Mouse (Mus musculus) embryonic fibroblast, embryonic 13.5 days (primary cell): ENCODE results near the gene Pnpla3. TPM values are rescaled to one million over a fixed set of nuclear protein-coding genes. Genes with fewer than 3 reads are reported as not detected.

Experiments used
- H3K27ac ChIP-seq: 2 replicates; pipeline ENCODE4 v1.5.1; 2012; ENCODE audit warnings: low read length, control low read depth, inconsistent platforms; ENCODE audit not compliant: insufficient read depth
- H3K4me1 ChIP-seq: 2 replicates; pipeline ENCODE4 v1.6.1; 2011; ENCODE audit warnings: low read length; ENCODE audit not compliant: control insufficient read depth, insufficient read depth
- H3K4me3 ChIP-seq: 2 replicates; pipeline ENCODE4 v1.5.1; 2011; ENCODE audit warnings: mild to moderate bottlenecking, control low read depth, low read length; ENCODE audit not compliant: insufficient read depth
- CTCF ChIP-seq: IDR thresholded peaks from 2 replicates; pipeline ENCODE4 v1.5.1; 2011; ENCODE audit warnings: mild to moderate bottlenecking, control low read depth, low read length, moderate library complexity, borderline replicate concordance; ENCODE audit not compliant: insufficient read depth
- POLR2A ChIP-seq: IDR thresholded peaks from 2 replicates; pipeline ENCODE4 v1.6.1; 2011; ENCODE audit warnings: low read depth, mild to moderate bottlenecking, control low read depth, low read length, moderate library complexity
- polyA plus RNA-seq: library from polyadenylated mRNA; stranded (reverse); fragments of >200 nt; gene quantifications from 2 replicates; pipeline ENCODE4 v1.2.4, GENCODE M21; 2011; ENCODE audit warnings: low read depth; ENCODE audit not compliant: missing spikeins, insufficient read length

Pnpla3 gene
- polyA plus RNA-seq: not detected in 2 replicates

- Histone ChIP-seq H3K4me3 (peak within 1 kb of the TSS; percentile 37), H3K4me1 (no peaks in the 10 kb centered on the region), H3K27ac (no peak within 1 kb of the TSS)
- 0 out of 2 replicates have a peak, but pooled peaks have one; percentile 7 for TF ChIP-seq CTCF
- TF ChIP-seq POLR2A: peak; percentile 55
These were observed at the start of gene Pnpla3 for GRCm38 (mm10) chr15:84167600-84167999. Pnpla3 (plus strand) TSS chr15:84167837.

GRCm38 (mm10) chr15:84120612-84121011 is 47.0 kb upstream of the Pnpla3 start:
- Histone ChIP-seq H3K4me3 (no peak overlapping the region), H3K27ac (no peak overlapping the region), H3K4me1 (no peaks in the 10 kb centered on the region)
- TF ChIP-seq POLR2A: no peak
- peak; percentile 27; the same call in 1 of the 2 replicates for TF ChIP-seq CTCF

GRCm38 (mm10) chr15:84121036-84121435 is 46.6 kb upstream of the Pnpla3 start:
- TF ChIP-seq CTCF (no peak), POLR2A (no peak)
- no peak overlapping the region for H3K4me3 ChIP-seq
- H3K4me1 ChIP-seq: no peaks in the 10 kb centered on the region
- H3K27ac ChIP-seq: no peak overlapping the region

- Histone ChIP-seq H3K4me1 (no peaks in the 10 kb centered on the region), H3K27ac (no peak within 1 kb of the TSS), H3K4me3 (no peak within 1 kb of the TSS)
- TF ChIP-seq CTCF: no peak
- no peak for TF ChIP-seq POLR2A
These were observed 44.6 kb upstream of the Pnpla3 start, which contains the start of gene Pnpla5 for GRCm38 (mm10) chr15:84123075-84123474. Pnpla5 (minus strand) TSS chr15:84123175.

- Histone ChIP-seq H3K4me1 (no peaks in the 10 kb centered on the region), H3K4me3 (no peak overlapping the region), H3K27ac (no peak overlapping the region)
- no peak for TF ChIP-seq POLR2A
- no peak for TF ChIP-seq CTCF
These were observed 43.6 kb upstream of the Pnpla3 start for GRCm38 (mm10) chr15:84124086-84124485.

GRCm38 (mm10) chr15:84126447-84126846 is 41.2 kb upstream of the Pnpla3 start:
- H3K27ac ChIP-seq: no peak overlapping the region
- no peak for TF ChIP-seq CTCF
- no peak for TF ChIP-seq POLR2A
- no peaks in the 10 kb centered on the region for H3K4me1 ChIP-seq
- no peak overlapping the region for H3K4me3 ChIP-seq

GRCm38 (mm10) chr15:84126871-84127270 is 40.8 kb upstream of the Pnpla3 start:
- TF ChIP-seq CTCF: no peak
- no peak for TF ChIP-seq POLR2A
- Histone ChIP-seq H3K27ac (no peak overlapping the region), H3K4me3 (no peak overlapping the region), H3K4me1 (no peaks in the 10 kb centered on the region)

GRCm38 (mm10) chr15:84131096-84131786 is 36.4 kb upstream of the Pnpla3 start:
- Histone ChIP-seq H3K4me1 (no peaks in the 10 kb centered on the region), H3K4me3 (no peak overlapping the region), H3K27ac (no peak overlapping the region)
- TF ChIP-seq CTCF: no peak
- no peak for TF ChIP-seq POLR2A

GRCm38 (mm10) chr15:84131971-84132370 is 35.7 kb upstream of the Pnpla3 start:
- no peak overlapping the region for H3K27ac ChIP-seq
- no peak for TF ChIP-seq POLR2A
- no peak for TF ChIP-seq CTCF
- no peaks in the 10 kb centered on the region for H3K4me1 ChIP-seq

GRCm38 (mm10) chr15:84133440-84133839 is 34.2 kb upstream of the Pnpla3 start:
- TF ChIP-seq POLR2A (no peak), CTCF (no peak)
- H3K4me3 ChIP-seq: no peak overlapping the region
- no peaks in the 10 kb centered on the region for H3K4me1 ChIP-seq
- no peak overlapping the region for H3K27ac ChIP-seq

More at GRCm38 (mm10) chr15:84131971-84132370, 35.7 kb upstream of the Pnpla3 start:
- H3K4me3 ChIP-seq: no peak overlapping the region

- Histone ChIP-seq H3K27ac (no peak overlapping the region), H3K4me3 (no peak overlapping the region), H3K4me1 (no peaks in the 10 kb centered on the region)
- TF ChIP-seq POLR2A (no peak), CTCF (peak; percentile 22; the same call in 1 of the 2 replicates)
These were observed 32.2 kb upstream of the Pnpla3 start for GRCm38 (mm10) chr15:84135472-84135871.
